Mouse (Mus musculus) lung, postnatal 0 days (tissue): ENCODE data around the gene Hoxa13.

Experiments
- CTCF ChIP-seq: IDR thresholded peaks from 2 replicates; pipeline ENCODE4 v1.5.1; 2016; ENCODE audit warnings: antibody characterized with exemption, mild to moderate bottlenecking
- EP300 ChIP-seq: IDR thresholded peaks from 2 replicates; pipeline ENCODE4 v1.6.1; 2016; ENCODE audit warnings: antibody characterized with exemption, mild to moderate bottlenecking, control low read depth

DNA sequence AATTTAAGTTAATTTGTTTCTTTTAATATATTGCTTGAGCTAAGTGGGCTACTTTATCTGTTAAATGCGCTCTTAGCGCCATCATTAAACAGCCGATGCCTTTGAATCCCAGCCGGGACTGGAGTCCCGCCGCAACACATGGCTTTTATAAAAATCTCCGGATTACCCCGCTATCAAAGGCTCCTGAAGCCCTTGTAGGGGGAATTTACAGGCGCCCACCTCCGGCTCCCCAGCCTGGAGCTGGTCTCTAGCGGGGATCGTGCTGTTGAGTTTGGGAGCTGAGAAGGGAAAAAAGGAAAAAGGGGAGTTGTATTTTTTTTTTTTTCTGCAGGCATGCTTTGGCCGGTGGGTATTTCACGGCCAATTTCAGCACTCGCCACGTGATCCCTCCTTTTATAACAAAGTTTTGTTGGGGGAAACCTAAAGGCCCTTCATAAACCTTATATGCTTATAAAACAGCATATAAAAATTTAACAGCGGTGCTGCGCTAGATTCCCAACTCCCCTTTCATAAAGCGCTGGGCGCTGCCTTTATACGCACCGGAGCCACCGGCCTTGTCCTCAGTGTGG, 16.1 kb downstream of the Hoxa13 start:
- TF ChIP-seq CTCF, result no peak
- no peak for TF ChIP-seq EP300
